ENCODE assay signal across 12 mouse cellular contexts in the genomic region with DNA sequence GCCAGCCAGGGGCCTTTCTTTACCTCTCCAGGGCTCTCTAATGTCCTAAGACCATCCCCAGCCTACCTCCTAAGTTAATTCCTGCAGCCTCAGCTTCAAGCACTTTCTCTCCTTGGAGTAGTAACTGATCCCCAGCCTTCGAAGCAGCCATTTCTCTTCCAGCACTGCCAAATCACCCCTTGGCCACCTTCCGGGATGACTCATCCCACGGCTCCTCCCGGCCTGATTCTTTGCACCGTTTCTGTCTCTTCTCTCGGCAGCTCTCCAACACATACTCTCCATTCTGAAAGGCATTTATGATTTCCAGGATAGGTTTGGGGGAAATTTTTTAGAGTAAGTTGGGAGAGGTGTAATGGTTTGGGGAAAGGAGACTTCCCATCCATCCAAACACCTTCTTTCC. TPM values are rescaled to one million over a fixed set of nuclear protein-coding genes. Genes with fewer than 3 reads are reported as not detected.
A peak's percentile ranks its signal among the peaks of the same experiment; 100 is the strongest.
DNase-seq lines count a peak whose midpoint lies in the region; ATAC-seq and TF ChIP-seq lines count a peak whose summit lies in the region.
"Had no signal": no experiment of that assay in that cellular context is flagged by ENCODE, and none has a peak within 500 bp of the region (broad histone marks: within the 10 kb centered on the region; RNA-seq: fewer than 3 reads in every experiment).

No protein-coding gene starts in this region.

- no peaks in the 10 kb centered on the region for H3K9me3 ChIP-seq in liver, postnatal 0 days (ENCODE audit: low read length)
- no peaks in the 10 kb centered on the region for H3K9me3 ChIP-seq in hindbrain, embryonic 13.5 days
- H3K9me3 ChIP-seq: liver, embryonic 12.5 days; neural tube, embryonic 12.5 days had no signal

- H3K79me2 ChIP-seq in myocyte (ENCODE audit: control insufficient read depth, insufficient read depth) = no peaks in the 10 kb centered on the region

- no peak for TF ChIP-seq POLR2A in cerebellum, adult 2 months (IDR thresholded peaks at IDR 0.05; ENCODE audit: borderline replicate concordance, insufficient read depth, low read length)
- TF ChIP-seq POLR2A in myocyte (IDR thresholded peaks at IDR 0.05; ENCODE audit: insufficient read length, low read depth) = no peak

- H3ac ChIP-seq in myocyte (ENCODE audit: control insufficient read depth, insufficient read length) = no peak overlapping the region

- peak overlapping the region; percentile 10 for H3K4me2 ChIP-seq in myocyte (ENCODE audit: low read depth)
- H3K4me2 ChIP-seq in liver, postnatal 0 days (ENCODE audit: low read depth, low read length) = no peak overlapping the region
- H3K4me2 ChIP-seq in hindbrain, embryonic 13.5 days = no peak overlapping the region
- H3K4me2 ChIP-seq: liver, embryonic 12.5 days; neural tube, embryonic 12.5 days had no signal

- H3K27ac ChIP-seq in cerebellum, adult 2 months (ENCODE audit: insufficient read depth, low read length) = no peak overlapping the region
- no peak overlapping the region for H3K27ac ChIP-seq in liver, postnatal 0 days (ENCODE audit: low read depth)
- H3K27ac ChIP-seq in hindbrain, embryonic 13.5 days = no peak overlapping the region
- H3K27ac ChIP-seq: liver, embryonic 12.5 days; neural tube, embryonic 12.5 days had no signal

- WGBS in cerebellum, adult 2 months = 49% methylated on average over 6 of the region's 6 CpGs
- 64% methylated on average over 6 of the region's 6 CpGs for WGBS in liver, postnatal 0 days (ENCODE audit: insufficient replicate concordance)
- WGBS in hindbrain, embryonic 13.5 days = 90% methylated on average over 6 of the region's 6 CpGs

- no peak for ATAC-seq in monocyte, adult 5-6 weeks (replicated peaks; ENCODE audit: insufficient number of reproducible peaks, low FRiP score, low TSS enrichment, poor library complexity, severe bottlenecking)
- ATAC-seq in liver, postnatal 0 days = no peak
- ATAC-seq in hindbrain, embryonic 13.5 days (ENCODE audit: low FRiP score) = no peak
- ATAC-seq: liver, embryonic 12.5 days had no signal

- peaks cover 3% of the 10 kb centered on the region; the same call in 1 of the 2 replicates for H3K4me1 ChIP-seq in cerebellum, adult 2 months (ENCODE audit: control insufficient read depth, insufficient read depth, low read length)
- H3K4me1 ChIP-seq in liver, postnatal 0 days (ENCODE audit: insufficient read depth) = no peaks in the 10 kb centered on the region
- no peaks in the 10 kb centered on the region for H3K4me1 ChIP-seq in hindbrain, embryonic 13.5 days (replicated peaks)
- H3K4me1 ChIP-seq: liver, embryonic 12.5 days; neural tube, embryonic 12.5 days had no signal

- peak; percentile 59 to 73 for DNase-seq in cerebellum, adult 2 months
- DNase-seq in cerebellum, postnatal 4 days (ENCODE audit: low spot score in 2 of 2) = no peak
- DNase-seq in 416B (ENCODE audit: low read depth) = peak; percentile 45
- peak; percentile 33 to 35 for DNase-seq in cerebellum, postnatal 10 days
- DNase-seq in liver, postnatal 0 days = no peak
- DNase-seq: kidney, adult 11 months had no signal

- TF ChIP-seq CTCF in cerebellum, adult 2 months (IDR thresholded peaks at IDR 0.05; ENCODE audit: borderline replicate concordance, insufficient read depth, low read depth, low read length) = no peak
- TF ChIP-seq CTCF in liver, postnatal 0 days (IDR thresholded peaks at IDR 0.05; ENCODE audit: low read depth) = no peak

- no peak overlapping the region for H3K4me3 ChIP-seq in cerebellum, adult 2 months (replicated peaks; ENCODE audit: insufficient read depth, low read depth, low read length)
- H3K4me3 ChIP-seq in myocyte = no peak overlapping the region
- no peak overlapping the region for H3K4me3 ChIP-seq in liver, postnatal 0 days (ENCODE audit: low read depth, low read length)
- no peak overlapping the region for H3K4me3 ChIP-seq in hindbrain, embryonic 13.5 days
- H3K4me3 ChIP-seq: liver, embryonic 12.5 days; megakaryocyte, embryonic 14.5 days; neural tube, embryonic 12.5 days had no signal

- no peak overlapping the region for H3K9ac ChIP-seq in liver, postnatal 0 days (replicated peaks)
- no peak overlapping the region for H3K9ac ChIP-seq in hindbrain, embryonic 13.5 days
- H3K9ac ChIP-seq: liver, embryonic 12.5 days; neural tube, embryonic 12.5 days had no signal

- H3K27me3 ChIP-seq in cerebellum, adult 2 months (ENCODE audit: control insufficient read depth, insufficient read depth, low read length) = no peaks in the 10 kb centered on the region
- H3K27me3 ChIP-seq in myocyte (ENCODE audit: control insufficient read depth, insufficient read depth, insufficient read length) = no peaks in the 10 kb centered on the region
- H3K27me3 ChIP-seq in liver, postnatal 0 days (ENCODE audit: insufficient read depth, low read length) = no peaks in the 10 kb centered on the region
- H3K27me3 ChIP-seq in hindbrain, embryonic 13.5 days = no peaks in the 10 kb centered on the region
- H3K27me3 ChIP-seq: liver, embryonic 12.5 days; neural tube, embryonic 12.5 days had no signal

- no peaks in the 10 kb centered on the region for H3K36me3 ChIP-seq in myocyte (ENCODE audit: control insufficient read depth, insufficient read depth)
- H3K36me3 ChIP-seq in liver, postnatal 0 days (replicated peaks; ENCODE audit: insufficient read depth, low read length) = no peaks in the 10 kb centered on the region
- H3K36me3 ChIP-seq in hindbrain, embryonic 13.5 days = no peaks in the 10 kb centered on the region
- H3K36me3 ChIP-seq: liver, embryonic 12.5 days; neural tube, embryonic 12.5 days had no signal

- TF ChIP-seq EP300 in liver, postnatal 0 days (IDR thresholded peaks at IDR 0.05; ENCODE audit: low read depth) = no peak

TF ChIP-seq in myocyte, 11 proteins besides CTCF, POLR2A, EP300 and RAD21:
- TF ChIP-seq USF1 (IDR thresholded peaks at IDR 0.05; ENCODE audit: low read depth) (no peak), SRF (IDR thresholded peaks at IDR 0.05; ENCODE audit: control insufficient read depth, insufficient read length, low read depth) (no peak), TCF12 (IDR thresholded peaks at IDR 0.05; ENCODE audit: insufficient read depth, poor library complexity, severe bottlenecking) (no peak), CEBPB (IDR thresholded peaks at IDR 0.05; ENCODE audit: insufficient read depth, poor library complexity, severe bottlenecking) (no peak), REST (IDR thresholded peaks at IDR 0.05; ENCODE audit: insufficient read depth, insufficient read length) (no peak), TCF3 (IDR thresholded peaks at IDR 0.05; ENCODE audit: insufficient read length, low read depth) (no peak), POLR2AphosphoS2 (IDR thresholded peaks at IDR 0.05; ENCODE audit: insufficient read length, low read depth) (no peak), MYOD1 (IDR thresholded peaks at IDR 0.05; ENCODE audit: control insufficient read depth in 1 of 3, insufficient read length in 2 of 3, low read depth in 2 of 3) (no peak), MYOG (IDR thresholded peaks at IDR 0.05; ENCODE audit: control insufficient read depth in 1 of 3, insufficient read depth in 1 of 3, insufficient read length in 2 of 3, low read depth in 2 of 3) (no peak), MAX (IDR thresholded peaks at IDR 0.05; ENCODE audit: low read depth) (no peak), E2F4 (IDR thresholded peaks at IDR 0.05; ENCODE audit: insufficient read depth) (no peak)

RNA-seq across cellular contexts. Expression of gene Fam114a2, which starts 58.7 kb away (rescaled TPM):
- polyA plus RNA-seq in cerebellum, adult 2 months (2012; rRNA removed) = 40.8 and 43.9 TPM in 2 replicates
- 28.7 TPM for polyA plus RNA-seq in myocyte (2012; fragmentation: generic; extraction: Trizol)
- total RNA-seq in monocyte, adult 5-6 weeks (2017) = 33.8 to 60.8 TPM (median 36.3 TPM) in 3 replicates
- 22.7 and 22.9 TPM in 2 replicates for polyA plus RNA-seq in liver, postnatal 0 days (2015; fragmentation: Nextera tagmentation; extraction: Ambion mirVana)
- 92.7 and 94.9 TPM in 2 replicates for polyA plus RNA-seq in hindbrain, embryonic 13.5 days (2015; fragmentation: Nextera tagmentation; extraction: Ambion mirVana)

RNA-seq across cellular contexts. Expression of gene Mfap3, which starts 58.7 kb away (rescaled TPM):
- polyA plus RNA-seq in cerebellum, adult 2 months (2012; rRNA removed) = 17.3 and 19.4 TPM in 2 replicates
- 6.4 TPM for polyA plus RNA-seq in myocyte (2012; fragmentation: generic; extraction: Trizol)
- total RNA-seq in monocyte, adult 5-6 weeks (2017) = 33.6 to 36.5 TPM (median 36.0 TPM) in 3 replicates
- 11.7 and 13.6 TPM in 2 replicates for polyA plus RNA-seq in liver, postnatal 0 days (2015; fragmentation: Nextera tagmentation; extraction: Ambion mirVana)
- 62.7 and 66.8 TPM in 2 replicates for polyA plus RNA-seq in hindbrain, embryonic 13.5 days (2015; fragmentation: Nextera tagmentation; extraction: Ambion mirVana)

Comparison
In these comparisons a context has a peak if more than half of its experiments do, and no peak if none do; other contexts are left out.
1. DNase-seq: peak in cerebellum, adult 2 months (2 of 2), 416B (single experiment) and cerebellum, postnatal 10 days (2 of 2); none in cerebellum, postnatal 4 days (0 of 2) and liver, postnatal 0 days (single experiment).